Mouse (Mus musculus) forelimb bud, embryonic 11.5 days (tissue): ENCODE results near the gene Polr3h.
"Not testable (repeated sequence)": the region's sequence is repeated elsewhere in the genome, so short reads cannot be mapped to it uniquely, and the experiment has no call there.

ENCODE experiments used
- DNase-seq: peaks from one replicate; pipeline ENCODE4 v3.0.0-alpha.2; 2012; ENCODE audit warnings: low read depth, low spot score

Polr3h gene

GRCm38 (mm10) chr15:81917621-81918463 is 8.2 kb downstream of the Polr3h start:
- peak; percentile 55 for DNase-seq

DNA sequence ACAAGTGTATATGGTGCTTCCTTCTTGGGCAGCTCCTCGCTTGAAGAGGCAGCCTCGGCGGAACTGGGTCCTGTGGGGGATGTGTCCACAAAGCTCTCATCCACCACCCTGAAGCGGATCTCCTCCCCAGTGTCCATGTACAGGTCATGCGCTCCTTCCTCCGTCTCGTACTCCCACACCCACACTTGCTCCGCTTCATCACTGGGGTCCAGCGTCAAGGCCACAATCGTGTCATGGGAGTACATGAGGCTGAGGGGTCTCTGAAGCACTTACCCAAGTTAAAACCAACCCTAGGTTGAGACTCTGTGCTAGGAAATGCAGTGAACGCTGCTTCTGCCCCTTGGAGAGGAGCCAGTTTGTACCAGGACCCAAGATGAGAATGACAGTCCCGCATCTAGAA is 8.8 kb downstream of the Polr3h start:
- no peak for DNase-seq

DNA sequence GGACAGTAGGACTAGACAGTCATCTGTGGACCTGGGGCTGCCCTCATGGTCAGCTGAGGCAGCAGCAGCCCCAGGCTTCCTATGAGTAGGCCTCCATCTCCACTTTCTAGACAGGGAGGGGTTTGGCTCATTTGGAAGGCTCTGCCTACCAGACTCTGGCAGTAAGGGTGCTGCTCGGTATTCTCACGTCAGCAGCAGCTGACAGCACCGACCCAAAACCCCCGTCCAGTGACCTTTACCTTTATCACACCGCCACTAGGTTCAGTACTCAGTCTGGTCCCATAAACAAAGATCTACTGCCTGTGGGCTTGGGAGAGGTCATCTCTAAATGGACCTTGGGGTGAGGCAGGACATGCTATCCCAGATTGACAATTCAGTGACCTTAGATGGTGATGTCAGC is 10.4 kb downstream of the Polr3h start:
- no peak for DNase-seq

DNA sequence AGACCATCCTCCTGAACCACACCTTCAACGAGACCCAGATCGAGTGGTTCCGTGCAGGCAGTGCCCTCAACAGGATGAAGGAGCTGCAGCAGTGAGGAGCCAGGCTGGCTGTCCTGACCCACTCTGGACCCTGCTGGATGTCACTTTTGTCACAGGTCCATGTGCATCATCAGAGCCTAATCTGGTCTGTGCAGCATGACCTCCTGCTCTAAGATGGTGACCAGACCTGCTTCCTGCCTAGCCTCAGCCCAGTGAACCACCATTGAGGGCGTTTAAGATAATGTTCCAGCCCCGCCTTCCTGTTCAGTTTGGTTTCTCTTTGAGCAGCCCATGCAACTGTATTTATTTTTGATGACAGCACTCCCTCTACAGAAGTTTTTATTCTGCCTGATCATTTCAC is 11.4 kb downstream of the Polr3h start:
- DNase-seq = no peak

DNA sequence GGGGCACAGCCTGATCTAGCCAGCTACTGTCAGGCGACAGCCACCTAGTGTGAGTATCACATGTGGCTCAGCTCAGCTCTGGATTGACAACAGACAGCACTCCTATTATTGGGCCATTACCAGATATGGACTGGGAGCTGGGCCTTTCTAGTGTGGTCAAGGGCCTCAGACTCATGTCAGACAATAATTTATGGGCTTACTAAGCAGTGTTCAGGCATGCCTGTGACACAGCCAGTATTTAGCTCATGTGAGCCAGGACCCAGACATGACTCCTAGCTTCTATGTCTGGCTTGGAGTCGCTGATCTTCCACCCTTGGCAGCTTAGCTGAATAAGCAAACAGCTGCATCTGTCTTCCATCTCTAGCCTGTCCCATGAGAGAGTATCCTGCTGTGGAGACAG is 13.5 kb downstream of the Polr3h start:
- DNase-seq = no peak

DNA sequence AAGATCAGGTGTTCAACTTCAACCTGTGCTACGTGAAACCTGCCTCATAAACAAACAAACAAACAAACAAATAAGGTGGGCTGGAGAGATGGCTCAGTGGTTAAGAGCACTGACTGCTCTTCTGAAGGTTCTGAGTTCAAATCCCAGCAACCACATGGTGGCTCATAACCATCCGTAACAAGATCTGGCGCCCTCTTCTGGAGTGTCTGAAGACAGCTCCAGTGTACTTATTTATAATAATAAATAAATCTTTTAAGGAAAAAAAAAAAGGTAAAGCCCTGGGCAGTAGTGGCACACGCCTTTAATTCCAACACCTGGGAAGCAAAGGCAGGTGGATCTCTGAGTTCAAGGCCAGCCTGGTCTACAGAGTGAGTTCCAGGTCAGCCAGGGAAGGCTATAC is 17.3 kb downstream of the Polr3h start:
- DNase-seq = not testable (repeated sequence)

- no peak for DNase-seq
Measured at GRCm38 (mm10) chr15:81907953-81908352, 18.1 kb downstream of the Polr3h start.

- peak; percentile 57 for DNase-seq
Measured at GRCm38 (mm10) chr15:81904939-81905338, 21.1 kb downstream of the Polr3h start.

DNA sequence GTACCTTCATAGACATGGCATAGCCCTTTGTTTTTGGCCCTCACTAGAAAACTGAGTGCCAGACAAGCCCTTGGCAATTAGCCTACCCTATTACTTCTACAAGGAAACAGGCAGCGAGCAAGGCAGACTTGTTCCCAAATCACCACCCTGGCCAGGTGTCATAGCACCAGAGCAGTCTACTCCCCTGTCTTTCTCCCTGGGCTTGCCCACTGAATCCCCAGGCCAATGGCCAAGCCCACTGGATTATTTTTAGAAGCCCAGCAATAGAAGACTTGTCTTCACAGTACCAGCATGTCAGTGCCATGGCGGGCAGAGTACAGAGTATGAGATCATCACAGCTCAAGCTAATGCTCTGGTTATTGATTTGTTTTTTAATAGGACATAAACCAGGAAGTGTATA is 27.3 kb downstream of the Polr3h start:
- no peak for DNase-seq

- no peak for DNase-seq
Measured at GRCm38 (mm10) chr15:81897607-81898285, 28.3 kb downstream of the Polr3h start.

DNA sequence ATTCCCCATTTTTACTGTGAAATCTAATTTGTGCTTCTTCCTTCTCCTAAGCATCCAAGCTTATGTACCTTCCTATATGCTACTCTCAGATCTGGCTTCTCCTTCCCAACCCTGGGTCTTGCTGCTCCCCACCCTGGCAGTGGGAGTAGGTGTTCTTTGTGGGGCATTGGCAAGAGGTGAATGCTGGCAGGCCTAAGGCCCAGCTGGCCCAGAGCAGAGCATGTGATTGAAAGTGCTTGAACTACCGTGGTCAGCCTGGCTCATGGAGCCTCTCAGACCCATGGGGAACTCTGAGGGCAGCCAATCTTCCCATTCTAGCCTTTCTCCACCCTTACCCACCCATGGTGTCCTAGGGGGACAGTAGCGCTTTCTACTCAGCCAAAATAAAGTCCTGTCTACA is 29.6 kb downstream of the Polr3h start:
- DNase-seq = no peak

DNA sequence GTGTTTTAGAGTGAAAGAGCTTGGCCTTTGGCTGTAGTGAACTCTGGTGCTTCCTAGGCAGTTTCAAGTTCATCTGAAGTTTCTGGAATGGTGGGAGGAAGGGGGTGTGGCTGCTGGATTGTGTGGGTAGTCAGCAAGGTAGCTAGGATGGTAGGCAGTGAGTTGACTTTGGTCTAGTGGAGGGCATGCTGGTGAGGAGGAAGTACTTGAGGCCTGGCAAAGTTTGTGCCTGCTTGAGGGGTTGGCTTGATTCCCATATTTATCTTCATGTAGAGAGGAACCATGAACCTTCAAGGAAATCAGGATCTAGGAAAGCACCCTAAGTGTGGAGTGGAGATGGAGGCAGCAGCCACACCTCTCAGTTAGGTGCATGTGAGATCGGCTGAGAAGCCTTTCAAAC is 32.0 kb downstream of the Polr3h start:
- DNase-seq = no peak

DNA sequence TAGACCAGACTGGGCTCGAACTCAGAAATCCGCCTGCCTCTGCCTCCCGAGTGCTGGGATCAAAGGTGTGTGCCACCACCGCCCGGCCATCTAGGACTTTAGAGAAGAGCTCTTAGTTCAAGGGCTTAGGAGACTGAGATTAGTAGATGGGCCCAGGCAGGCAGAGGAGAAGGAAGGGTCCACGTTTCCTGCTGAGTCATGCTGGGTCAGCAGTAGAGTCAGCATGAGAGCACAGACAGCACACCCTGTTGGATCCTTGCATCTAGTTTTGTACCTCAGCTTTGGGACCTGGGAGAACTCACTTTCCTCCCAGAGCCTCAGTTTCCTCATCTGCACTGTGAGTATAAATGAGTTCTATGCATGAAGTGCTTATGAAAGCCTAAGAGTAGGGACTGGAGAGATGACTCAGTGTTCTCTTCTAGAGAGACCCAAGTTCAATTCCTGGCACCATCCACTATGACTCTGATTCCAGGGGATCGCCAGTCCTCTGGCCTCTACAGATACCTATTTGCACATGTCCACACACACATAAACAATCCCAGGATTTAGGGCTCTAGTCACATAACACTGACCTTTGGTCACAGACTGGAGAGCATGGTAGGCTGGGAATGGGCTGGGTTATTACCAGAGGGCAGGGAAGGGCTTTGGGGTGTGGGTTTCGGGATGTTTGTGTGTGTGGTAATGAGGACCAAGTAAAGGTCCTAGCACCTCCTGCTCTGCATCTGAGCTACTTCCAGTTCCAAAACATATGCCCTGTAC is 34.0 kb downstream of the Polr3h start:
- DNase-seq = no peak

DNA sequence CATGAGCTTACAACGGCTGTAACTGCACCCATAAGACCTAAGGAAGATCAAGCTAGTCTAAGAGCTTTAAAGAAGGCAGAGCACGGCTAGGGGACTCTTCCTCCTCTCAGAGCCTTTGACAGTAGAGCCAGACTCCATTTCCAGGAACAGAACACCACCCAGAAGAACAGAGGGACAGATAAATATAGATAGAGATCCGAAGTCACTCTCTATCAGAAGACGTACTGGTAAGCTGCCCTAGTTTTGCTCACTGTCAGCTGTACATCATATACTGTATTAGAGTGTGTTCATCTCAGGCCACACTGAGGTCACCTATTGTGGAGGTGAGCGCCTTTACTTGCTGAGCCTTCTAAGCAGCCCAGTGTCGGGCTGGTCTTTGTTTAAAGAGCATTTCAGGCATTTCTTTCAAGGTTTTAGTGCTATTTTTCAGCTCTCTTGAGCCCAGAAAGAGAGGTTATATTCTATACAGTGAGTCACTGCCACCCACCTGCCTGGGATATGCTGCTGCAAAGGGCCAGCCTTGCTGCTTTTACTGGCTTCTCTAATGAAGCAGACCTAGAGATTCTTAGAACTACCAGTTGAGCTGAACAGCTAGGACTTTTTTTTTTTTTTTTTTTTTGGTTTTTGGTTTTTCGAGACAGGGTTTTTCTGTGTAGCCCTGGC is 34.8 kb downstream of the Polr3h start:
- DNase-seq = no peak

GRCm38 (mm10) chr15:81889175-81889574 is 36.9 kb downstream of the Polr3h start:
- DNase-seq = no peak

- no peak for DNase-seq
Measured at GRCm38 (mm10) chr15:81886795-81887550, 39.1 kb downstream of the Polr3h start.

- no peak for DNase-seq
Measured at GRCm38 (mm10) chr15:81885418-81885934, 40.6 kb downstream of the Polr3h start.

DNA sequence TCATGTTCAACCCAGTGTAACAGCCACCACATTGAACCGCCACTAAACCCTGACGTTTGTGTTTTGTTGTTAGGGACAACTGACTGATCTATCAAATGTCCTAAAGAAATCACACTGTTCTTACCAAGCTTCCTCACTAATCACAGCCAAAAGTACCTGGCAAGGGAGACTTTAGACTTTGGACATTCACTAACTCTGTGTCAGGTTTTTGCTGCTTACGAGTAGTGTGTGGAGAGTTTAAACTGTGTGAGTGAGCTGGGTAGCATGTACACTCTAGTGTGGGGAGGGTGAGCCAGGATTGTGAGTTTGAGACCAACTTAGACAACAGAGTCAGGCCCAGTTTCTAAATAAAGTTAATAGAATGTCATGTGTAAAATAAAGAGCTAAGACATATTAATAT is 43.7 kb downstream of the Polr3h start:
- no peak for DNase-seq

- DNase-seq = no peak
Measured at GRCm38 (mm10) chr15:81879531-81880401, 46.3 kb downstream of the Polr3h start.
